Mouse (Mus musculus): ENCODE results near the gene Rbm44.
A peak's percentile ranks its signal among the peaks of the same experiment; 100 is the strongest.

The Rbm44 gene

GRCm38 (mm10) chr1:91179533-91180173 is 34.8 kb downstream of the Rbm44 start, which contains the start of gene Ramp1:
Ramp1 (plus strand) TSS chr1:91179822.
- peak; percentile 6 to 50 for DNase-seq

DNA sequence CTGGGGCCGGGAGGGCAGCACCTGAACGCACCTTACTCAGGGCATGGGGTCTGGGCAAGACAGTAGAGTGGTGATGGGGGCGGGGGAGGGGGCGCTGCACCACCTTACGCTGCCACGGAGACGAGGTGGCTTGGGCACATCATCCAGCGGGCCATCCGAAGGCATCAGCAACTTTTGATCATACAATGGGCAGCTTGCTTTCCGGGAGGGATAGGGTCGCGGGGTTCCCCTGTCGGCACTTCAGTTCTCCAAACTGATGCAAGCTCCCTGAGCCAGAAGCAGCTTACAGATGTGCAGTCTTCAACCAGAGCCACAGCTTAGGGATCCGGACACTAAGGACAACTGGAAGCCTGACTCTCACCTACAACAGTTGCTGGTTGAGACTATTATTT is 35.3 kb downstream of the Rbm44 start:
- DNase-seq: no peak

DNA sequence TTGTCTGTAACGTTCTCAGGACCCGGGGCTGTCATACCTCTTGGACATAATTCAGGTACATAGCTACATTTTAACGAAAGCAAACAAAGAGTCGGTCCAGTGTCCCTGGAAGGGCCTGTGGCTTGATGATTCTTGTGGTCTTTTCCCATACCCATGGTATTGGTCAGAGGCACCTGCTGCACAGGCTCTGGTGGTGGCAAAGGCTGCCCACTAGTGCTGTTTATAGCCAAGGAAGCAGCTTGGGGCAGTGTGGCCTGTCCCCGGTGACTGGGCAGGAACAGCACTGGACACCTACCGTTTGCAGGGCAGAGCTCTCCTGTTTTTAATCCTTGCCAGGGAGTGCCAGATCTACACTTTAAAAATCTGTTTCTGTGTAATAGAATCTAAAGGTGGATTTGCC is 35.8 kb downstream of the Rbm44 start:
- DNase-seq: no peak

DNA sequence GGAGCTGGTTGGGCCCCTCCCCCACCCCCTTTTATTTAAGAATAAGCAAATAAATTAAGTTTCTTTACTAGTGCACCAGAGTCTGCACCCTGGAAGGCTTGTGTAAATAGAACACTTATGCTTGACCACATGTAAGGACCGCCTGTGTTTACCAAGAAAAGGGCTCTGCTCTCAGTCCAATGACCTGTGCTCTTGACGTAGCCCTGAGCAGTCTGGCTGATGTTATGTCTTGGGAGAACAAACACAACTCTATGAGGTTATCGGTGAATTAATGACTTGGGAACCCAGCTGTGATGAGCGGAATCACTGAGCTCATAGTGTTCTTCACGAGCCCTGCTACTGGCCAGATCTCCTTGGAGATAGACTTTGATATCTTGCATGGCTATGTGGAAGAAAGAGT is 36.4 kb downstream of the Rbm44 start:
- no peak for DNase-seq

GRCm38 (mm10) chr1:91181784-91182450 is 37.0 kb downstream of the Rbm44 start:
- DNase-seq: no peak

DNA sequence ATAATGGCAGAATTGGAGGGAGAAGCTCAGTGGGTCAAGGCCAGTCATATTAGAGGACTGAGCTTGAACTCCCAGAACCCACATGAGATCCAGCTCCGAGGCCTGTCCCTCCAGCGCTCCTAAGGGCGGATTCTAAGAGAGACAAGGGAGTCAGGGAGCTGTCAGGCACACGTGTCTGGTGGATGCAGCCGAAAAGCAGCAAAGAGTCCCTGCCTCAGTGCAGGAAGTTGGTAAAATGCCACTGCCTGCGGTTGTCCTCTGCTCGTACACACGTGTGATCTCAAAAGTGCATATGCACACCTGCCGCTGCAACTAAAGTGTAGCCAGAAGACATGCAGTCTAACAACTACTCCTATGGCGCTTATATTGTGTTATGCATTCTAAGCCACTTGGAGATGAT is 38.4 kb downstream of the Rbm44 start:
- DNase-seq: no peak

DNA sequence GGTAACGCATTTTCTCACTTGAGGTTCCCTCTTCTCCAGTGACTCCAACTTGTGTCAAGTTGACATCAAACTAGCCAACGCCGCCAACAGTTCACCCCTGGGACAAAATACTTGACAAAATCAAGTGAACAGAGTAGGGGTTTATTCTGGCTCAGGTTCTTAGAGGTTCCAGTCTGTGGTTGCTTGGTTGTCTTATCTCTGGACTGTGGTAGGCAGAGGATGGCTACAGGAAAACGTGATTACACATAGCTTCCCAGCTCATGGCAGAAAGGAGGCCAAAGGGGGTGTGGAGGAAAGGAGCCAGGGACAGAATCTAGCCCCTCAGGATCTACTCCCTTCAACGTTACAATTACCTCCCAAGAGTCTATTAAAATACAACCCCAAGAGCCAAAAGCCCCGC is 41.8 kb downstream of the Rbm44 start:
- no peak for DNase-seq

- peak in 1 of 2 experiments; percentile 9 for DNase-seq
Measured at GRCm38 (mm10) chr1:91187315-91187714, 42.4 kb downstream of the Rbm44 start.

DNA sequence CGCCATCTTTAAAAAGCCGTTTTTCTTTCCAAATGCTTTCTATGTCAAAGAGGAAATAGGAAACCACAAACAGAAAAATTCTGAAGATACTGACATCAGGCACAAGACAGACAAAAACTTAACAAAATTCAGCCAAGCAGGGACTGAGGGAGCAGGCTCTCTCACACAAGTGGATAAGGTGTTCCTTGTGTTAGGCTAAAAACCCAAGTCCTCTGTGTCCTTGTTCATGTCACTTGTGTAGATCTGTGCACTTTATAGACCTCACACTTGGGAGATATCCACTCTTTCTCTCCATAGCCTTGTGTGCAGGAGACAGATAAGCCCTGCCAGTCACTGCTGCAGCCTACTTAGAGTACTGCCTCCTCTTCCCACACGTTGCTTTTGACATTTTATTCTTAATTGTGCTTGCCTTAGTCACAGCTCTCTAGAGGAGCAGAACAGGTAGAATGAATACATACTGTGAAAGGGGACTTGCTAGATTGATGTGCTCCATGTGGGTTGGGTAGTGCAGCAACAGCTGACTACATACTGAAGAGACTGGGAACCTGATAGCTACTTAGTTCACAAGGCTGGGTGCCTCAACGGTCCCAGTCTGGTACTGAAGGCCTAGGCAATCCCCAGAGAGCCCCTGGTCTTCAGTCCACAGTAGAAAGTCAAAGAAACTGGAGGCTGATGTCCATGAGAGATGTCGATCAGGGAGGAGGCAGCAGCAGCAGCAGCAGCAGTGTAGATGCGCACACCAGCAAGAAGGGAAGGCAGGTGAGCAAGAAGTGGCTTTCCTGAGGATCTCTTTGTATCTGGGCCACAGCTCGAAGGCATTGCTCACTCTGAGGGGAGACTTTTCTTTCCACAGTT is 43.1 kb downstream of the Rbm44 start:
- DNase-seq: no peak

DNA sequence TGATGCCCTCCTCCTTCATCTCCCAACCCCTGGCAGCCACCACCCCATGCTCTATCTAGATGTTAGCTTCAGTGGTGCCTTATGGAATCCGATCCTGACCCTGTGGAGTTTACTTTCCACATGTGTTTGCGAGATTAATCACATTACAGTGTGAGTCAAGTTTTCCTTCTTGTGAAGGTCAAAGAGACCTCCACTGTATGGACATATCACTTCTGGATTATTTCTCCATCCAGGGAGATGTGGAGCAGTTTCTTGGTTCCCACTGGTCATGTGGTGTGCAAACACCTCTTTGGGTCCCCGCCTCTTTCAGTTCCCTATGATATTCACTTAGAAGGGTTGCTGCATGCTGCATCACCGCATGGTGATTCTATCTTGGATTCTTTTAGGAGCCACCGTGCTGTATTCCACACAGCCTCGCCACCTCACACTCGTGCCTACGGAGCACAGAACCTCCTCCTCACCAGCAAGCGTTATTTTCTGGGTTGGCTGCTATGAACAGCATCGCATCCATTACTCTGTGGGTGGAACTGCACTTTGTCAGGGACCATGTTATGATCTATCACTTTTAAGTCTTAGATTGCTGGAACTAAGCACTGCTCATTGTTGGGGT is 44.1 kb downstream of the Rbm44 start:
- DNase-seq: no peak

DNA sequence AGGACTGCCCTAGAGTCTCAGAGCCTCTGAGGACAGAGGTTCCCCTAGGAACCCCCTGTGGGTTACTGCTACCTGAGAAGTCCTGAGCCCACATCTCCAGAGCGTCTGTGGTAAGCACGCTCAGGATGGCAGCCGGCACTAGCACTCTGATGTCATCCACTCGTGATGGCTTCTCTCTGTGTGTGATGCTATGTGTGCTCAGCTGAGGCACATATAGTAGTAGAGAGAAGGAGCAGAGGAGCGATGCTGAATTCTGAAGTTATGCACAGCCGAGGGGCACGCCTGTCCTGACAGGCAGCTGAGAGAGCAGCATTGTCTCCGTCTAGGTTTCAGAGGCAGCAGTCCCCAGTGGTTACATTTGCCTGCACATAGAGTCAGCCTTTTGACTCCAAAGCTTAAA is 47.3 kb downstream of the Rbm44 start:
- DNase-seq: no peak

DNA sequence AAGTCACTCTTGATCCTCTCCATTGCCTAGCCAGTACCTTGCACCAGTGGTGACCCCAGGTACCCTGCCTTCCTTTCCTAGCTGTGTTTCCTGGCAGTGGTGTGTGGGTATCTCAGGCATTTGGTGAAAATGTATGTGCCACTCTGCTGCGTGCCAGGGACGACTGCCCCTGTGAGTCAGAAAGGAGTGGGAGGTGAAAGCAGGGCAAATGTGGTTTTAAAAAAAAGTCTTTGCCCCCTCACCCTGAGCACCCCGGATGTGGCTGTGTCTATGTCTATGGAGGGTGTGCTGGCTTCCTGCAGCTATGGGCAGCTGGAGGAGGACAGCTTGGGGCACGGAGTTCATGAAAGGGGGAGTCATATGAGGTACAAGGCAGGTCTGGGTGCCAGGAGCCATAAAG is 48.4 kb downstream of the Rbm44 start:
- no peak for DNase-seq

GRCm38 (mm10) chr1:91193680-91194079 is 48.8 kb downstream of the Rbm44 start:
- no peak for DNase-seq

GRCm38 (mm10) chr1:91199793-91200192 is 54.9 kb downstream of the Rbm44 start:
- DNase-seq: no peak

DNA sequence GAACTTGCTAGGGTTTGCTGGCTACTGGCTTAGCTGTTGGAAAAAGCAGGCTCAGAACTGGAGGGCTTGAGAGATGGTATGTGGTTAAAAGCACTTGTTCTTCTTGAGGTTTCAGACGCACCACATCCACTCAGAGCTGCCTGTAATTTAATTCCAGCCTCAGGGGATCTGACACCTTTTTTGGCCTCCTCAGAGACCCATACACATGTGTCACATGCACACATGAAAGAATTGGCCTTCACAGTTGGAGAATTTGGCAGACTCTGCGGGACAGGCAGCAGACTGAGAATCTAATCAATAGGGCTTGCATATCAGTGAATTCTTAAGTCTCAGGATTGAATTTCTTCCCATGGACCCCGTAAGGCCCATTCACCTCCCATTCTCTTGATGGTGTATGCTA is 56.2 kb downstream of the Rbm44 start:
- no peak for DNase-seq

GRCm38 (mm10) chr1:91204221-91204765 is 59.4 kb downstream of the Rbm44 start:
- DNase-seq: no peak

DNA sequence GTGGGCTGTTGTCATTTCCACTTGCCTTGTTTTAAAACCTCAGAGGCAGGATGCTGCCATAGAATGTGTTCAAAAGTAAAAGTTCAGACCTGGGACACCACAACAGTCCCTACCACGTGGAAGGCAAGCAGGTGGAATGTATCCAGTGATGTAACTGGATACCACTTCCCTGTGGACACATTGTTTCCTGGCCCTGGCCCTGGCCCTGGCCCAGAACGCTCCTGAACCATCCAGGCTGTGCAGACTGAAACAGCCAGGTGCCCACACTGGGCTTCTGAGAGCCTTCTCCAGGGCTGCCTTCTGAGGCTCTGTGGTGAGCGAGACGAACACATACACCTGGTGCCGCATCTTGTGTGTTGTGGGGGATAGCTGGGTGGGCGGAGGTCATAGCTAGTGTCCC is 60.8 kb downstream of the Rbm44 start:
- DNase-seq: no peak

GRCm38 (mm10) chr1:91206336-91206735 is 61.4 kb downstream of the Rbm44 start:
- DNase-seq: no peak

DNA sequence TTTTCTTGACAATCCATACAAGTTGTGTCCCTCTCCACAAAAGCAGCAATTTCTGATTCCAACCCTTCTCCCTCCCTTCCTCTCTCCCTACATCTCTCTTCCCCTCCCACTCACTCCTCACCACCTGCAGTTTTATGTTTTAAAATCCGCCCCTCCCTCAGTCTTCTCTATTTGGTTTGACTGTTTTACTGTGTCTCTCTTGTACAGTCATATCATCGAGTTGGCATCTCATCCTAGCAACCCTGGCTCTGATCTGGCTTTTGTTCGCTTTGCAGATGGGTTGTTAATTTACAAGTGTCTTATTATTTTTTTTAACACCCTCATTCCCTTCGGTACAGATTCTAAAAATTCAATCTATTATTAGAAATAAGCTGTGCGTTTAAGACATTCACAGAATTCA is 62.0 kb downstream of the Rbm44 start:
- no peak for DNase-seq

DNA sequence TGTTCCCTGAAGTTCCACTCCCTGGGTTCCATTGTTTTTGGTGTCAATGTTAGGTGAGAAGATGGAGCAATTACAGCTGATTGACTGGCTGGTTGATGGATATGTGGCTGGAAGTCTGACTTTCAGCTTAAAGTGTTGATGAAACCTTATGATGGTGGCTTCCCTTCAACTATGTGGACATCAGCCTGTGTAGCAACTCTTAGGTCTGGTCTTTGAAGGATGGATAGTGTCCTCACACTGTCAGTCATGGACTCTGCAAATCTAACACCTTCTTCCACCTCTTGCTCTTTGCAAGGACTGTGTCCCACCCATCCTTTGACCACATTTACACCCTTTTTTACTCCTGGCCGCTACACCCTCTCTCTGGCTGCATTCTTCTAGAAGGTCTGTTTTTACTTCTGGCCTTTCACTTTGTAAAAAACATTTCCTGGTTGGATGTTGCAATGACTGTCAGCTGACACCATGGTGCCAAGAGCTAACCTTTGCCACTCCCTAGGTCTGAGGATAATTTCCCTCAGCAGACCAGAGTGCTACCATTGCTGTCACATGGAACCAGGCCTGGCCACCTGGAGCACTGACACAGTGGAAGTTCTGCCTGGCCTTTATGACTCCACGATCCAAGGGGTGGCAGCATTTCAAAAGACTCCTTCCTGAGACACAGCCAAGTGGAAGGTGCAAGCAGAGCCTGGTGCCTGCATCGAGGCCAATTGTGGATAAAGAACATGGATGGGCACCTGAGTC is 62.6 kb downstream of the Rbm44 start:
- DNase-seq: no peak

DNA sequence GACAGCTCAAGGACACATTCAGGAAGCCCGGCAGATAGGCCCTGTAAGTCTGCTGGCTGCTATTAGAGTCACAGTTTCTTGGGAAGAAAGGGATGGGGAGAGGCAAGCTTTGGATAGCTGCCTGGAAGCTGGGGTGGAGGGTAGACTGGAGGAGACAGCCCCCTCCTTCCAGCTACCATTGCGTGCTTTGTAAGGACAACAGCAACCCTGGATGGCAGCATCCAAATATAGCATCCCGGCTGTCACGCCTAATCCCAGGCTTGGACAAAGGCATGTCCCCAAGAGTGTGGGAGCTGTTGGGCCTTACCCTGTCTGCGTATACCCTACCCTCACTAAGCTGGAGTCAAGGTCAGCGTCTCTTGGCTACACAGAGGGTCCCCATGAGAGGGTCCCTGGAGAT is 64.5 kb downstream of the Rbm44 start:
- no peak for DNase-seq

DNA sequence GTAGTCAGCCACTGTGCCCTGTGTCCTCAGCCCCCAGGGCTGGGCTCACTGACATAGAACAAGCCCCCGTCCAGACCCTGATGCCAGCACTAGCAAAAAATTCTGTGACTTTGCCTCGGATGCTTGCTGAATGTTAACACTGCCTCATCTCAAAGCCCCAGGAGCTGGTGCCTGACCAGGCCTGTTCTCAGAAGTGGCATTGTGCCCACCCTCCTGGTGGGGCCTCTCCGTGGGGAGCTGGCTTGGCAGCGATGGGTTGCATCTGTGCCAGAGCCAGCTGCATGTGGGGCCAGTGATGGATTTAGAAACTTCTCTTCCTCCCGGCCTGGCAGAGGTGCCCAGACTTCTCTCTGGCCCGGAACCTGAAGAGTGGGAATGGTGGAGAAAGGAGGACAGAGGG is 64.9 kb downstream of the Rbm44 start:
- no peak for DNase-seq

All from kidney, postnatal 25 days (tissue).